Mouse (Mus musculus) heart, embryonic 16.5 days (tissue): Measurements from ENCODE around the gene Bbs9. TPM values are rescaled to one million over a fixed set of nuclear protein-coding genes. Genes with fewer than 3 reads are reported as not detected.

Experiments
- ATAC-seq: fragments of 200-750 bp; cut with Nextera tagmentation; replicated peaks from 2 replicates; pipeline ENCODE4 v1.8.0; 2017; ENCODE audit warnings: moderate number of reproducible peaks; ENCODE audit not compliant: insufficient read depth, low FRiP score; ENCODE audit errors: extremely low read depth
- H3K27ac ChIP-seq: fragments of 300-500 bp; sonication (generic); 2 replicates; pipeline ENCODE4 v1.5.1; 2014; ENCODE audit warnings: mild to moderate bottlenecking, low read length, control low read depth, moderate library complexity
- H3K27me3 ChIP-seq: fragments of 300-500 bp; sonication (generic); 2 replicates; pipeline ENCODE4 v1.6.1; 2014; ENCODE audit warnings: low read length, mixed read lengths; ENCODE audit not compliant: control insufficient read depth, insufficient read depth
- H3K36me3 ChIP-seq: fragments of 300-500 bp; sonication (generic); 2 replicates; pipeline ENCODE4 v1.6.1; 2014; ENCODE audit not compliant: control insufficient read depth, insufficient read depth
- H3K4me1 ChIP-seq: fragments of 300-500 bp; sonication (generic); 2 replicates; pipeline ENCODE4 v1.6.1; 2014; ENCODE audit warnings: low read length, mixed read lengths; ENCODE audit not compliant: control insufficient read depth, insufficient read depth
- H3K4me2 ChIP-seq: fragments of 300-500 bp; sonication (generic); 2 replicates; pipeline ENCODE4 v1.6.1; 2014; ENCODE audit warnings: low read depth, mild to moderate bottlenecking, control low read depth, low read length
- H3K4me3 ChIP-seq: fragments of 300-500 bp; sonication (generic); 2 replicates; pipeline ENCODE4 v1.5.1; 2014; ENCODE audit warnings: mild to moderate bottlenecking, control low read depth, low read length
- H3K9ac ChIP-seq: fragments of 300-500 bp; sonication (generic); 2 replicates; pipeline ENCODE4 v1.6.1; 2014; ENCODE audit warnings: low read length, control low read depth
- H3K9me3 ChIP-seq: fragments of 300-500 bp; sonication (generic); replicated peaks from 2 replicates; pipeline ENCODE4 v1.6.1; 2016; ENCODE audit warnings: low read length; ENCODE audit not compliant: control insufficient read depth
- WGBS: fragments of 180-500 bp; shearing (Covaris S2); extraction: QIAGEN DNeasy Blood & Tissue Kit; methylation state at CpG from one replicate; pipeline ENCODE4 v1.1.7; 2014; 5-methylcytosine and 5-hydroxymethylcytosine counted together
- polyA plus RNA-seq: library from polyadenylated mRNA; unstranded; fragments of >200 nt; fragmentation: Nextera tagmentation; extraction: Ambion mirVana; gene quantifications from 2 replicates; pipeline ENCODE4 v1.2.1, GENCODE M21; 2015

Bbs9 gene
- polyA plus RNA-seq, 1 experiment from 2014 or later: 7.9 TPM

DNA sequence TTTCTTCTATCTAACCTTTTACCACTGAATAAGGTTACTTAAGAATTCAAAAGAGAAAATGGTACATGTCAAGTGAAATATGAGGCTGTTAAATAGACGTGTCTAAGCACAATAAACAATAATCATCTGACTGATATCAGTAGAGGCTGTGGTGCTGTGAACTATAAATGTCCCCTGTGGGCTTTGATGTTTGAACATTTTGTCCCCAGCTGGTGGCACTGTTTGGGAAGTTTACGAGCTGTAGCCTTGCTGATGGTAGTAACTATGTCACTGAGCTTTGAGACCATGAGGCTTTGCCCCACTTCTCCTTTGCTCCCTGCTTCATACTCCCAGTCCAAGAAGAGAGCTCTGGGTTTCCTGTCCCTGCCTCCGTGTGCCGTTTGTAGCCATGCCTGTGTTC is 222.3 kb downstream of the Bbs9 start:
- Histone ChIP-seq H3K27me3 (no peaks in the 10 kb centered on the region), H3K9ac (no peak overlapping the region), H3K4me3 (no peak overlapping the region), H3K36me3 (no peaks in the 10 kb centered on the region), H3K4me2 (no peak overlapping the region), H3K27ac (no peak overlapping the region), H3K4me1 (no peaks in the 10 kb centered on the region), H3K9me3 (peaks cover 3% of the 10 kb centered on the region; the same call in 1 of the 2 replicates)
- no peak for ATAC-seq
- 59% methylated on average over 4 of the region's 4 CpGs for WGBS

GRCm38 (mm10) chr9:22698501-22698900 is 223.0 kb downstream of the Bbs9 start:
- 39% methylated on average over 1 of the region's 1 CpGs for WGBS
- H3K4me1 ChIP-seq: no peaks in the 10 kb centered on the region
- peaks cover 5% of the 10 kb centered on the region; the same call in 1 of the 2 replicates for H3K9me3 ChIP-seq
- no peak for ATAC-seq
- no peak overlapping the region for H3K4me3 ChIP-seq
- no peak overlapping the region for H3K9ac ChIP-seq
- H3K36me3 ChIP-seq: peaks cover 2% of the 10 kb centered on the region; the same call in 1 of the 2 replicates
- H3K27me3 ChIP-seq: no peaks in the 10 kb centered on the region
- no peak overlapping the region for H3K27ac ChIP-seq
- H3K4me2 ChIP-seq: no peak overlapping the region

GRCm38 (mm10) chr9:22702065-22702611 is 226.6 kb downstream of the Bbs9 start:
- Histone ChIP-seq H3K27ac (no peak overlapping the region), H3K4me3 (no peak overlapping the region), H3K9me3 (peaks cover 6% of the 10 kb centered on the region; the same call in 1 of the 2 replicates), H3K4me2 (no peak overlapping the region), H3K9ac (no peak overlapping the region), H3K27me3 (no peaks in the 10 kb centered on the region), H3K4me1 (no peaks in the 10 kb centered on the region), H3K36me3 (peaks cover 4% of the 10 kb centered on the region; the same call in 1 of the 2 replicates)
- no peak for ATAC-seq
- WGBS: 57% methylated on average over 1 of the region's 1 CpGs

GRCm38 (mm10) chr9:22702812-22703367 is 227.4 kb downstream of the Bbs9 start:
- H3K27ac ChIP-seq: no peak overlapping the region
- no peaks in the 10 kb centered on the region for H3K4me1 ChIP-seq
- peaks cover 4% of the 10 kb centered on the region; the same call in 1 of the 2 replicates for H3K36me3 ChIP-seq
- no peaks in the 10 kb centered on the region for H3K27me3 ChIP-seq
- no peak overlapping the region for H3K9ac ChIP-seq
- no peak overlapping the region for H3K4me2 ChIP-seq
- H3K4me3 ChIP-seq: no peak overlapping the region
- ATAC-seq: no peak
- peaks cover 6% of the 10 kb centered on the region; the same call in 1 of the 2 replicates for H3K9me3 ChIP-seq
- WGBS: 75% methylated on average over 4 of the region's 4 CpGs

- H3K27me3 ChIP-seq: no peaks in the 10 kb centered on the region
- H3K4me1 ChIP-seq: no peaks in the 10 kb centered on the region
- H3K9me3 ChIP-seq: peaks cover 6% of the 10 kb centered on the region; the same call in 1 of the 2 replicates
- no peak overlapping the region for H3K4me3 ChIP-seq
- 92% methylated on average over 2 of the region's 2 CpGs for WGBS
- H3K36me3 ChIP-seq: peaks cover 4% of the 10 kb centered on the region; the same call in 1 of the 2 replicates
- H3K4me2 ChIP-seq: no peak overlapping the region
- H3K27ac ChIP-seq: no peak overlapping the region
- no peak for ATAC-seq
- no peak overlapping the region for H3K9ac ChIP-seq
Measured at GRCm38 (mm10) chr9:22703541-22703940, 228.0 kb downstream of the Bbs9 start.

GRCm38 (mm10) chr9:22707166-22707913 is 231.8 kb downstream of the Bbs9 start:
- ATAC-seq: no peak
- H3K27ac ChIP-seq: no peak overlapping the region
- H3K4me1 ChIP-seq: 0 out of 2 replicates have a peak, but pooled peaks cover 6% of the 10 kb centered on the region
- H3K9ac ChIP-seq: no peak overlapping the region
- peaks cover 4% of the 10 kb centered on the region; the same call in 1 of the 2 replicates for H3K36me3 ChIP-seq
- 72% methylated on average over 11 of the region's 11 CpGs for WGBS
- H3K4me2 ChIP-seq: no peak overlapping the region
- H3K9me3 ChIP-seq: 0 out of 2 replicates have a peak, but pooled peaks cover 3% of the 10 kb centered on the region
- H3K27me3 ChIP-seq: no peaks in the 10 kb centered on the region
- no peak overlapping the region for H3K4me3 ChIP-seq

DNA sequence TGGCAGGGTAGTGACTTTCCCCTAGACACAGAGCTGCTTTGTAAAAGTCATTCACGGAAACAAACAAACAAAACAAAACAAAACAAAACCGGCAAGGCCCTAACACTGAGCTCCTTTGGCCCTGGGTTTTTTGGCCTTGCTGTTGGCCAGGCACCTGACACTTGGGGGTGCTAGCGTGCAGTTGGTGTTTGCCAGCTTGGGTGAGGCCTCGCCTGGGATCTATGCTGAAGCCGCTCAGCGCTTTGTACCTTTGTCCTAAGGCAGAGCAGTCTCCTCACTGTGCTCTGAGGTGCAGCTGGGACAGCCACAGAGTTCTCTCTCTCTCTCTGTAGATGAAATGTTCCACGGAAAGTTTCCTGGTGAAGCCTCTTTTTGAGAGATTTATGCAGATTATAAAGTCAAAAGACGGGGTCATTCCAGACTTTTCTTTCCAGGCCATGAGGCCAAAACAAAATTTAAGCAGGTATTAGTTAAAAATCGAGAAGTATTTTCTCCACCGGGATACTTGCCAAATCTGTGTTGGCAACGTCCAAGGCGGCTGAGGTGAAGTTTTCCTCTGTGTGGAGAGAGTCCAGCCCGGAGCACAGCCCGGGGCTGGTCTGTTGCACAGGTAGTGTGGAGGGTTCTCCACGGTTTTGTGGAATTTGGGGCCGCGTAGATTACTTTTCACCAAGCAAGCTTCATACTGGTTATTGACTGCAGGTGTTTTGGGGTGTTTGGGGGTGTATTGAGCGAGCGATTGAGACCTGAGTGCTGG is 233.6 kb downstream of the Bbs9 start:
- Histone ChIP-seq H3K9me3 (no peaks in the 10 kb centered on the region), H3K4me2 (no peak overlapping the region), H3K27me3 (no peaks in the 10 kb centered on the region), H3K36me3 (no peaks in the 10 kb centered on the region), H3K4me1 (peaks cover 9% of the 10 kb centered on the region; the same call in 1 of the 2 replicates), H3K27ac (no peak overlapping the region), H3K4me3 (no peak overlapping the region), H3K9ac (no peak overlapping the region)
- 0 out of 2 replicates have a peak, but pooled peaks have one; percentile 55 for ATAC-seq
- WGBS: 50% methylated on average over 19 of the region's 19 CpGs

DNA sequence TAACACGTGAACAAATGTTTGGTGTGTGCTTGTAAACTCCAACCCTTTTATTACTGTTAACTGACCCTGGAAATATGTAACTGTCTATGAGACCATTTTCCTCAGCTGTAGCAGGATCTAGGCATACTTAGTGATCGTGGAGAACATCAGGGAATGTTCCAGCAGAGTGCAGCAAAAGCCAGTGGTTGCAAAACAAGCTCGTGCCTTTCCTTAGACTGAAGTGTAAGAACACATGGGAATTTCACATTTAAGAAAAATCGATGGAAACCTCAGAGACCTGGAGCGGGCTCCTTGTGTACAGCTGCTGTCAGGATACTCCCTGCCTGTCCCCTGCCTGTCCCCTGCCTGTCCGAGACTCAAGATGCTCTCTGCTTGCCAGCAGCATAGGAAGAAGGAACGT is 234.5 kb downstream of the Bbs9 start:
- Histone ChIP-seq H3K36me3 (no peaks in the 10 kb centered on the region), H3K9me3 (no peaks in the 10 kb centered on the region), H3K4me2 (no peak overlapping the region), H3K4me3 (no peak overlapping the region), H3K4me1 (peaks cover 9% of the 10 kb centered on the region; the same call in 1 of the 2 replicates), H3K27ac (no peak overlapping the region), H3K9ac (no peak overlapping the region), H3K27me3 (no peaks in the 10 kb centered on the region)
- 68% methylated on average over 7 of the region's 7 CpGs for WGBS
- no peak for ATAC-seq
